Mouse (Mus musculus): Measurements from ENCODE around the gene Yipf3. TPM values are rescaled to one million over a fixed set of nuclear protein-coding genes. Genes with fewer than 3 reads are reported as not detected.

Gene Yipf3
- polyA plus RNA-seq, 1 experiment: 292 TPM

DNA sequence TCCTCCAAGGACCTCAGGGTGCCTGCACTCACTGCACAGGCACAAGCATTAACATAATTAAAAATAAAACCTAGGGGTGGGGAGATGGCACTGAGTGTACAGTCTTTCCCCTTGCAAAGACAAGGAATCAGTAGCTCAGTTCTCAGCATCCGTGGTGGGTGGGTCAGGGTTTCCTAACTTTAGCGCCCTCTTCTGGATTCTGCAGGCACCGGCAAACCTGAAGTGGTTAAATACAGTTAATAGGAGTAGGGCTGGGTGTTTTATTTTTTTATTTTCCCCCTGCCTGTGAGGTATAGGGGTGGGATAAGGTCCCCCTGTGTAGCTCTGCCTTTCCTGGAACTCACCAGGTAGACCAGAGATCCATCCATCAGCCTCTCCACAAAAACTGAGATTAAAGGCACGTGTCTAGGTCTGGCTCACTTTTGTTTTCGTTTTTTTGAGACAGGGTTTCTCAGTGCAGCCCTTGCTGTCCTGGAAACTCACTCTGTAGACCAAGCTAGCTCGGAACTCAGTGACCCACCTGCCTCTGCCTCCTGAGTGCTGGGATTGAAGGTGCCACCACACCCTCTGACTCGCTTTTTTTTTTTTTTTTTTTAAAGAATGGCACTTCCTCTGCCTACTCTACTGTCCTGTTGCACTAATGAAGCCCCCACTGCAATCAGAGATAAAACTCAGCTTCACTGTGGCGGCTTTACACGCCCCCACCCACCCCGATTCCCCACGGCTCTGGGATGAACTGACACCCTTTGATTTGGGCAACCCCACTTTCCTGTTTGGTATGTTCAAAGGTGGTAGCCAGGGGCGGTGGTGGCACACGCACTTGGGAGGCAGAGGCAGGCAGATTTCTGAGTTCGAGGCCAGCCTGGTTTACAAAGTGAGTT, 4.9 kb downstream of the Yipf3 start:
- no peak overlapping the region for H3K4me3 ChIP-seq (ENCODE audit: control insufficient read depth, insufficient read depth, low read length)
- peaks cover 21% of the 10 kb centered on the region for H3K4me1 ChIP-seq (replicated peaks; ENCODE audit: control insufficient read depth, insufficient read depth, low read length)
- 42% methylated on average over 14 of the region's 14 CpGs for WGBS
- DNase-seq: peak; percentile 34
- peaks cover 24% of the 10 kb centered on the region for H3K36me3 ChIP-seq (ENCODE audit: control insufficient read depth, insufficient read depth, low read length)
- TF ChIP-seq CTCF (IDR thresholded peaks at IDR 0.05; ENCODE audit: borderline replicate concordance, control insufficient read depth, extremely low read depth, insufficient read depth, low read length, poor library complexity): no peak
- TF ChIP-seq POLR2A (IDR thresholded peaks at IDR 0.05; ENCODE audit: control insufficient read depth, extremely low read depth, insufficient read depth, low read length, poor library complexity): no peak
- peaks cover 6% of the 10 kb centered on the region; the same call in 1 of the 2 replicates for H3K27me3 ChIP-seq (ENCODE audit: control insufficient read depth, insufficient read depth, low read length)
- H3K27ac ChIP-seq (ENCODE audit: control insufficient read depth, insufficient read depth, low read length): no peak overlapping the region

GRCm38 (mm10) chr17:46253452-46254084, 5.7 kb downstream of the Yipf3 start, which contains the start of gene Lrrc73:
Gene Lrrc73, plus strand, starts transcription at chr17:46253531.
- H3K4me1 ChIP-seq (replicated peaks; ENCODE audit: control insufficient read depth, insufficient read depth, low read length): peaks cover 19% of the 10 kb centered on the region
- 3% methylated on average over 45 of the region's 48 CpGs for WGBS
- H3K27me3 ChIP-seq (ENCODE audit: control insufficient read depth, insufficient read depth, low read length): peaks cover 6% of the 10 kb centered on the region; the same call in 1 of the 2 replicates
- H3K27ac ChIP-seq (ENCODE audit: control insufficient read depth, insufficient read depth, low read length): no peak within 1 kb of the TSS
- peak within 1 kb of the TSS; percentile 32 for H3K4me3 ChIP-seq (ENCODE audit: control insufficient read depth, insufficient read depth, low read length)
- no peak for TF ChIP-seq POLR2A (IDR thresholded peaks at IDR 0.05; ENCODE audit: control insufficient read depth, extremely low read depth, insufficient read depth, low read length, poor library complexity)
- TF ChIP-seq CTCF (IDR thresholded peaks at IDR 0.05; ENCODE audit: borderline replicate concordance, control insufficient read depth, extremely low read depth, insufficient read depth, low read length, poor library complexity): no peak
- H3K36me3 ChIP-seq (ENCODE audit: control insufficient read depth, insufficient read depth, low read length): peaks cover 29% of the 10 kb centered on the region
- peak; percentile 88 for DNase-seq

DNA sequence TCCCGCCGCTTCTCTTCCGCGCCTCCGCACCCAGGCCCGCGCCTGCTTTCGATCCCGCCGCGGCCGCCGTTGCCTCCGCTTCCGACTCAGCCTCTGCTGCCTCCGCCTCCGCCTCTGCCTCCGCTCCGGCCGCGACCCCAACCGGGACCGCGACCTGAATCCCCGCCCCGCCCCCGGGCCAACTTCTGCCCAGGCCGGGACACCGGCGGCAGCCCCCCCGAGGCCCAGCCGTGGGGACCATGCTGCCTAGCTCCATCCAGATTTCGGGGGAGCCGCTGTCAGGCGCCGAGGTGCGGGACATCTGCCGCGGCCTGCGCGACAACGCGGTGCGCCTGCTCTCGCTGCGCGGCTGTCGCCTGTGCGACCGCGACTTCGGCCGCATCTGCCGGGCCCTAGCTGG, 6.2 kb downstream of the Yipf3 start:
- Histone ChIP-seq H3K27me3 (ENCODE audit: control insufficient read depth, insufficient read depth, low read length) (peaks cover 6% of the 10 kb centered on the region; the same call in 1 of the 2 replicates), H3K36me3 (ENCODE audit: control insufficient read depth, insufficient read depth, low read length) (peaks cover 33% of the 10 kb centered on the region), H3K4me1 (replicated peaks; ENCODE audit: control insufficient read depth, insufficient read depth, low read length) (peaks cover 14% of the 10 kb centered on the region), H3K4me3 (ENCODE audit: control insufficient read depth, insufficient read depth, low read length) (peak overlapping the region; percentile 32), H3K27ac (ENCODE audit: control insufficient read depth, insufficient read depth, low read length) (no peak overlapping the region)
- no peak for TF ChIP-seq CTCF (IDR thresholded peaks at IDR 0.05; ENCODE audit: borderline replicate concordance, control insufficient read depth, extremely low read depth, insufficient read depth, low read length, poor library complexity)
- no peak for TF ChIP-seq POLR2A (IDR thresholded peaks at IDR 0.05; ENCODE audit: control insufficient read depth, extremely low read depth, insufficient read depth, low read length, poor library complexity)
- WGBS: 1% methylated on average over 51 of the region's 54 CpGs
- peak; percentile 27 for DNase-seq

- H3K4me1 ChIP-seq (replicated peaks; ENCODE audit: control insufficient read depth, insufficient read depth, low read length): peaks cover 10% of the 10 kb centered on the region
- 59% methylated on average over 6 of the region's 6 CpGs for WGBS
Observed at GRCm38 (mm10) chr17:46255147-46255546, 7.3 kb downstream of the Yipf3 start.

DNA sequence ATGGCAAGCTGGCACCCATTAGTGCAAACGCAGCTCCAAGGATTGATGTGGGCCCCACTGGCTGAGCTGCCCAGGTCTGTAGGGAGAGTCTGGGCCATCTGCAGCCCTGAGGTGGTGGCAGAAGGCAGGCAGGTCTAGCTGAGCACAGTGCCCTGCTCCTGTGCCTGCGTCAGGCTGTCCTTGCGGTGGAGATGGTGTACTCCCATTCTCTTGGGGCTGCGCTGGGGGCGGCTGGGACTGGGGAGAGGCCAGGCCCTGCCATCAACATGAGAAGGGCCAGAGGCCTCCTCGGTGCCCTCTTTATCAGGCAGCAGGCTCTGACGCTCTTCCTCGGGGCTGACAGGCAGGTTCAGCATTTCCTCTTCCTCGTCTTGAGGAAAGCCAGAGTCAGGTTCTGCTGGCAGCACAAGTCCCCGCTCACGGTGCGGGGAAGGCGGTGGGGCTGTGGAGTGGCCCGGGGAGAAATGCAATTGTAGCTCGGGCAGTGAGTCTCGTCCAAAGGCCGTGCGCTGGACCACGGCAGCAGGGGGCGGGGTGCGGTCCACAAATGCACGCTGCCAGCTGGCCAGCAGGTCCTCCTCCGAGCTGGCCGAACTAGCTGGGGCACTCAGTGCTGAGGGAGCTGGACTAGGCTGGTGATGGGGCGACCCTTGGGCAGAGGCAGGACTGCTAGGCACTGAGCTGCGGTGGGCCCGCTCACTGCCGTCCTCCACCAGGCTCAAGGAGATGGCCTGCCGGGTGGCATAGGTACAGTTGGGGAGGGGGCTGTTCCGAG, 10.6 kb downstream of the Yipf3 start:
- no peak overlapping the region for H3K27ac ChIP-seq (ENCODE audit: control insufficient read depth, insufficient read depth, low read length)
- H3K4me3 ChIP-seq (ENCODE audit: control insufficient read depth, insufficient read depth, low read length): no peak overlapping the region
- peaks cover 6% of the 10 kb centered on the region; the same call in 1 of the 2 replicates for H3K27me3 ChIP-seq (ENCODE audit: control insufficient read depth, insufficient read depth, low read length)
- peaks cover 6% of the 10 kb centered on the region for H3K4me1 ChIP-seq (replicated peaks; ENCODE audit: control insufficient read depth, insufficient read depth, low read length)
- peaks cover 41% of the 10 kb centered on the region for H3K36me3 ChIP-seq (ENCODE audit: control insufficient read depth, insufficient read depth, low read length)
- TF ChIP-seq POLR2A (IDR thresholded peaks at IDR 0.05; ENCODE audit: control insufficient read depth, extremely low read depth, insufficient read depth, low read length, poor library complexity): no peak
- no peak for TF ChIP-seq CTCF (IDR thresholded peaks at IDR 0.05; ENCODE audit: borderline replicate concordance, control insufficient read depth, extremely low read depth, insufficient read depth, low read length, poor library complexity)
- 95% methylated on average over 30 of the region's 30 CpGs for WGBS
- DNase-seq: no peak

More at GRCm38 (mm10) chr17:46255147-46255546, 7.3 kb downstream of the Yipf3 start:
- Histone ChIP-seq H3K36me3 (ENCODE audit: control insufficient read depth, insufficient read depth, low read length) (peaks cover 37% of the 10 kb centered on the region), H3K4me3 (ENCODE audit: control insufficient read depth, insufficient read depth, low read length) (no peak overlapping the region), H3K27ac (ENCODE audit: control insufficient read depth, insufficient read depth, low read length) (no peak overlapping the region), H3K27me3 (ENCODE audit: control insufficient read depth, insufficient read depth, low read length) (peaks cover 6% of the 10 kb centered on the region; the same call in 1 of the 2 replicates)
- DNase-seq: no peak
- no peak for TF ChIP-seq POLR2A (IDR thresholded peaks at IDR 0.05; ENCODE audit: control insufficient read depth, extremely low read depth, insufficient read depth, low read length, poor library complexity)
- no peak for TF ChIP-seq CTCF (IDR thresholded peaks at IDR 0.05; ENCODE audit: borderline replicate concordance, control insufficient read depth, extremely low read depth, insufficient read depth, low read length, poor library complexity)

- DNase-seq: no peak
- H3K4me3 ChIP-seq (ENCODE audit: control insufficient read depth, insufficient read depth, low read length): no peak overlapping the region
- H3K4me1 ChIP-seq (replicated peaks; ENCODE audit: control insufficient read depth, insufficient read depth, low read length): no peaks in the 10 kb centered on the region
- no peak for TF ChIP-seq CTCF (IDR thresholded peaks at IDR 0.05; ENCODE audit: borderline replicate concordance, control insufficient read depth, extremely low read depth, insufficient read depth, low read length, poor library complexity)
- no peak for TF ChIP-seq POLR2A (IDR thresholded peaks at IDR 0.05; ENCODE audit: control insufficient read depth, extremely low read depth, insufficient read depth, low read length, poor library complexity)
- no peak overlapping the region for H3K27ac ChIP-seq (ENCODE audit: control insufficient read depth, insufficient read depth, low read length)
- 93% methylated on average over 17 of the region's 17 CpGs for WGBS
- H3K36me3 ChIP-seq (ENCODE audit: control insufficient read depth, insufficient read depth, low read length): peaks cover 51% of the 10 kb centered on the region
- H3K27me3 ChIP-seq (ENCODE audit: control insufficient read depth, insufficient read depth, low read length): no peaks in the 10 kb centered on the region; the same call in 1 of the 2 replicates
Observed at GRCm38 (mm10) chr17:46259675-46260074, 11.8 kb downstream of the Yipf3 start.
